Mouse (Mus musculus) T-cell, adult 2 months (primary cell): Measurements from ENCODE around the gene Tcte1.

Experiments
- DNase-seq: peaks from one replicate; pipeline ENCODE4 v3.0.0; 2022; ENCODE audit warnings: low spot score

Tcte1 gene

DNA sequence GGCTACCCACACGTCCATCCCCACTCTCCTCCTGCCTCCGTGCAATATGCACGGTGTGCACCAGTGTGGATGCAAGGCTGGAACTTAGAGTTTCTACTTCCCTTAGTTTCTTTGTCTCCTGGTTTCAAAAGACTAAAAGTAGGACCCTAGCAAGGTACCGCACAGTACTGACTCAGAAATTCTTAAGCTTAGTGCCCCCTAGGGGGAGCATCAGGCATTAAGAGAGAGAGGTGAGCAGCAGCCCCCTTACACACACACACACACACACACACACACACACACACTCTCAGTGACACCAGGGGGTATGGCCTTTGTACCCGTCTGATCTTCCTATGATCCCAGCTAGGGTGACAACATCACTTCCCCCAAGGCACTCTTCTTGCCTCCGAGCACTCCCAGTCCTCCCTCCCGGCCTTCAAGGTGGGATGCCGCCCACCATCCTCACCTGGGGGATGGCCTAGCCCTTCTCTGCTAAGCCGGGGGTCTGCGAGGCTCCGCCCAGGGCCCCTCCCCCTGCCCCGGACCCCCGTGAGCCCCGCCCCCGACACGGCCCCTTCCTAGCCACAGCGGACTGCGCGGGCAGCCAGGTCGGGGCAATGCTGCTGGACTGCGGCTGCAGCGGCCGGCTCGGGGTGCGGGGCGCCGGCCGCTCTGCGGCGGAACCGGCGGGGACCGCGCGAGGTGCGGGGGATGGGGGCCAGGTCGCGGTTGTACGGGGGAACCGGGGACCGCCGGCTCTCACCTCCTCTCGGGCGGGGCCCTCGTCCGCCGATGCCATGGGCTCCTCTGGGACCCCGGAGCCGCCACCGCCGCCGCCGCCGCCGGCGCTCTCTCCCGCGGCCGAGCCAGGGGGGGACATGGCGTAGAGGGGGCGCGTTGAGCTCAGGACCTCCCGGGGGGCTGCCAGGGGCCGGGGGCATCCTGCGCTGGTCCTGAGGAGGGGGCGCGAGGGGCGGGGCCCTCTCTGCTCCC, 25.6 kb downstream of the Tcte1 start:
- DNase-seq = peak; percentile 47

GRCm38 (mm10) chr17:45549617-45550181, 26.5 kb downstream of the Tcte1 start, which contains the start of gene Tmem151b:
Gene Tmem151b, minus strand, starts transcription at chr17:45549677.
- no peak for DNase-seq

- DNase-seq = no peak
Observed at GRCm38 (mm10) chr17:45550253-45550652, 27.0 kb downstream of the Tcte1 start.

DNA sequence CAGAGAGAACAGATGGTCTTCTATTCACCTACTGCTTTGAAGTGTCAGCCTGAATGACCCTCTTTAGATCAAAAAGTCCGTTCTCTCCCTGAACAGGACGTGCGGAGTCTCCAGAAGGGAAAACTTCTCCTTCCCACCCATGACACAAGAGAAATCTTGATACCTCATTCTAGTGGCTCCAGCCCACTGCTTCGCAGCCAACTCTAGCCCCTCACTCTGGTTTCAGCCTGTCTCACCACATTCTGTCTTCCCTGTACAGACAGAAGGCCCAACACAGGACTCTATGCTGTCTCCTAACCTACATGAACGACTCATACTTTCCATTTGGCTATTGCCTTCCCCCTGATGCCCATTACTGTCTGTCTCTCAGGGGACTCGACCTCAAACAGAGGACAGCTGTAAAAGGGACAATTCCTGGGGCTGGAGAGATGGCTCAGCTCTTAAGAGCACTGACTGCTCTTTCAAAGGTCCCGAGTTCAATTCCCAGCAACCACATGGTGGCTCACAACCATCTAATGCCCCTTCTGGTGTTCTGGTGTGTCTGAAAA, 28.1 kb downstream of the Tcte1 start:
- no peak for DNase-seq

DNA sequence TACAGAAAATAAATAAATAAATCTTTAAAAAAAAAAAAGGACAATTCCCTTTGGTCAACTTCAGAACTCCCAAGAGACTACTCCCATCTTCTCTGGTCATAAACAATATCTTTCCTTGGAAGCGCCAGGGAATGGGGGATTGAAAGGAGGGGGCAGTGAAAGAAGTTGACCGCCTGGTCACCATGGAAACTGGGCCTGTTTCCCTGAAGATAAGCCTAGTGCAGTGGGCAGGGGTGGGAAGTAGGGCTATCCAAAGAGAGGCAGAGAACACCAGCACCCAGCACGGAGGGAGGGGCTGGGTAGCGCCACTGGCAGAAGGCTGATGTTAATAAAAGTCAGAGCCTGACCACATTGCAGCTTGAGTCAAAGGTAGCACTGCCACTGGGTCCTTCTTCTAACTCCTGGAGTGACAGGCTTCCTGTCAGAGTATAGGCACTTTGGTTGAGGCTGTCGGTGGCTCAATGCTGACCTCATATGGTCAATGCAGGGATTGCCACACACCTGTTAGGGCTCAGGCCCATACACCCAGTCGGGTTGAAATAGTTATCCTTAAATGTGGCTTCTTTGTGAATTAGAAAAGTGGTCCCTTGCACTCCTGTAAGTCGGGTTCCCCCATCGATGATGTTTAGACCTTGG, 28.7 kb downstream of the Tcte1 start:
- DNase-seq = peak; percentile 78

DNA sequence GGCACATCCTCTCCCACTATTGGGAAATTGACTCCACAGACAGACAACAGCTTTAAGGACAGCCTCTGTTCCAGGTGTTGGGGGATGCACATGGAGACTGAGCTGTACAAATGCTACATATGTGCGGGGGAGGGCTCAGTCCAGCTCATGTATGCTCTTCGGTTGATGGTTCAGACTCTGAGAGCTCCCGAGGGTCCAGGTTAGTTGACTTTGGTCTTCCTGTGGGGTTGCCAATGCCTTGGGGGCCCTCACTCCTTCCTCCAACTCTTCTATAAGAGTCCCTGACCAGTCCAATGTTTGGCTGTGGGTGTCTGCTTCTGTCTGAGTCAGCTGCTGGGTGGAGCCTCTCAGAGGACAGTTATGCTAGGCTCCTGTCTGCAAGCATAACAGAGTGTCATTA, 29.8 kb downstream of the Tcte1 start:
- no peak for DNase-seq

DNA sequence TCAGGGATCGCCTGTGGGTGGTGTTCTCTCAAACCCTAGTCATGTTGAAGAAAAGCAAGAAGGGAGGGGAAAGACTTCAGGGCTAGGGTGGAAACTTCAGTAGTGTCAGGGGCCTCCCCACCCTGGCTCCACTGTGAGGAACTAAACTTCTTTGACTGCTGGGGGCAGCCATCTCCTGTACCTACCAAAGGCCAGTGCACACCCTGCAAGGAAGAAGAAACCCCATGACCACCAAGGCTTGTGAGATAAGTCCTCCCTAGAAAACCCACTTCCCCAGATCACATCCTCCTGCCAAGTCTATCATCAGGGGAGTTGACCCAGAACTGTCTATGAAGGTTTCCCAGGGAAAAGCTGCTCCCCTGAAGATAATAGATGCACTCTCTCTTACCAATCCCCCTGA, 31.2 kb downstream of the Tcte1 start:
- DNase-seq = no peak

DNA sequence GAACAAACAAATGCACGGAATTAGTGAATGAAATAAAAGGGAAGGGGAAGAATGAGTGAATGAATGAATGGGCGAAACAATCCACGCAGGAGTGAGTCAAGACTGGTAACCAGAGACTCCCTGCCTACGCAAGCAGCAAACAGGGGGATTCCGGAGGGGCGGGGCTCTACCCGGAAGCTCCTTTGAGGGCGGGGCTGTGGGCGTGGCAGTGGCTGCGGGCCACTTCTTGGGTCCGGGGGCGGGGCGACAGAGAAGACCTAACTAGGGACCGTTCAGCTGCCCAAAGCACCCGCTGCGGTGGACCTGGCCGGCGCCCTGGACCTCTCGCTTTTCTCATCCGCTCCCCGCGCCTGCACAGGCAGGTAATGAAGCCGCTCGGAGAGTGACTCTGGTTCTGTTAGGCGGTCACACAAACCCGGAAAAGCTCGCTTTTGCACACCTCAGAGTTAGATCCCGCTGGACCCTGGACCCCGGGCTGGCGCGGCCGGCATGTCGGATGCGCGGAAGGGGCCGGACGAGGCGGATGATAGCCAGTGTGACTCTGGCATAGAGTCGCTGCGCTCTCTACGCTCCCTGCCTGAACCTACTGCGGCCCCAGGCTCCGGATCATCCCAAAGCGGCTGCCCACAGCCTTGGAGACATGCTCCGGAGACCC, 32.3 kb downstream of the Tcte1 start, which contains the start of gene Nfkbie:
TSS of gene Nfkbie (plus strand) at position 252 of the 655 bp plus-strand sequence.
- DNase-seq = peak; percentile 98

DNA sequence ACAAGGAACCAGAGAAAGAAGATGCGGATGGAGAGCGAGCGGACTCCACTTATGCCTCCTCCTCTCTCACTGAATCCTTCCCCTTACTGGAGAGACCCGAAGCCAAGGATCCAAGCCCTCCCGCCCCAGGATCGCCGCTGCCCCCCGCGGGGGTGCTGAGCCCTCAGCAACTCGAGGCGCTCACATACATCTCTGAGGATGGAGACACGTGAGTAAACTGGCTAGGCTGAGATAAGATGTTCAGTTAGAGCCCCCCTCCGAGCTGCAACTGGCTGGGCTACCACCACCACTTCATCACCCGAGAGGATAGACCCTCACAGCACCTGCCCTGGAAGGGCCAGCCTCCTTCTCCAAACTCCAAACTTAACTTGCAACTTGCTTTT, 32.9 kb downstream of the Tcte1 start:
- DNase-seq = no peak

GRCm38 (mm10) chr17:45556514-45557245, 33.4 kb downstream of the Tcte1 start:
- no peak for DNase-seq

DNA sequence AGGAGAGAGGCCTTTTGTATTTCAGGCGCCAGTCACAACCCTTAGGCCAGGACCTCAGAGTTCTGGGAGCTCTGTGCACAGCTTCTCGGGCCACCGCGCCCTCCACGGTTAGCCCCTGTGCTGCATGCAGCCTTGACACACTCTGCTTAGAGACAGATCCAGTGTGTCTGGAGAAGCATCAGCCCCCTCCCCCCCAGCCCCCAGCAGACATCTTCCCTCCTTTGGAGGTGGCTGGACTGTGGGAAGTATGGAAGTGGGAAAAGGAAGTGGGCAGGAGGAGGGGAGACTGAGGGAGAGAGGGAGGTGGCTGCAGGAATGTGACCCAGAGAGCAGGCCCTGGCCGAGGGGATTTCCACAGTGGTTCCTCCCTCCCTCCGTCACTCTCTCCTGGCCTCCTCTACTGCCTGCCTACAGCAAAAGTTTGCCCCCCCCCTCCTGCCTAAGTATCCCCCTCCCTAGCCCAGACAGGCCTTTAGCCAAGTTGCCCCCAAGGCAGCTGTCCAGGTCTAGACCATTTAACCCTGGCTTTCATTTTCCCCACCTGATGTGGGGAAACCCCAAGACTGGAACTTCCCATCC, 34.1 kb downstream of the Tcte1 start:
- DNase-seq = peak; percentile 31

- peak; percentile 79 for DNase-seq
Observed at GRCm38 (mm10) chr17:45557998-45558862, 35.0 kb downstream of the Tcte1 start.

GRCm38 (mm10) chr17:45559732-45560525, 36.7 kb downstream of the Tcte1 start:
- DNase-seq = no peak

DNA sequence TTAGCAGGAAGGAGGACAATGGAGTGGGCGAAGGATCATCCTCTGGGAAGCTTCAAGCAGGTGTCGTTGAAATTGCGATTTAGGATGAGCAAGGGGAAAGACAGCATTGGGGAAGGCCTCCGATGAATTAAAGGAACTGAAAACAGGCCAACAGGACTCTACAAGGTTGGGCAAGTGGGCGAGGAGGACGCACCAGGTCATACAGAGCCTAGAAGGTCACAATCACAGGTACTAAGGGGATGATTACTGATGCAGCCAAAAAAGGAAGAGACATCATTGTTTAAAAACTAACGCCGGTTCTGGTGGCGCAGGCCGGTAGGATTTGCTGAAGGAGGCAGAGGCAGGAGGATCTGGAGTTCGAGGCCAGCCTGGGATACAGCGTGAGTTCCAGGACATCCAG, 40.0 kb downstream of the Tcte1 start:
- no peak for DNase-seq

DNA sequence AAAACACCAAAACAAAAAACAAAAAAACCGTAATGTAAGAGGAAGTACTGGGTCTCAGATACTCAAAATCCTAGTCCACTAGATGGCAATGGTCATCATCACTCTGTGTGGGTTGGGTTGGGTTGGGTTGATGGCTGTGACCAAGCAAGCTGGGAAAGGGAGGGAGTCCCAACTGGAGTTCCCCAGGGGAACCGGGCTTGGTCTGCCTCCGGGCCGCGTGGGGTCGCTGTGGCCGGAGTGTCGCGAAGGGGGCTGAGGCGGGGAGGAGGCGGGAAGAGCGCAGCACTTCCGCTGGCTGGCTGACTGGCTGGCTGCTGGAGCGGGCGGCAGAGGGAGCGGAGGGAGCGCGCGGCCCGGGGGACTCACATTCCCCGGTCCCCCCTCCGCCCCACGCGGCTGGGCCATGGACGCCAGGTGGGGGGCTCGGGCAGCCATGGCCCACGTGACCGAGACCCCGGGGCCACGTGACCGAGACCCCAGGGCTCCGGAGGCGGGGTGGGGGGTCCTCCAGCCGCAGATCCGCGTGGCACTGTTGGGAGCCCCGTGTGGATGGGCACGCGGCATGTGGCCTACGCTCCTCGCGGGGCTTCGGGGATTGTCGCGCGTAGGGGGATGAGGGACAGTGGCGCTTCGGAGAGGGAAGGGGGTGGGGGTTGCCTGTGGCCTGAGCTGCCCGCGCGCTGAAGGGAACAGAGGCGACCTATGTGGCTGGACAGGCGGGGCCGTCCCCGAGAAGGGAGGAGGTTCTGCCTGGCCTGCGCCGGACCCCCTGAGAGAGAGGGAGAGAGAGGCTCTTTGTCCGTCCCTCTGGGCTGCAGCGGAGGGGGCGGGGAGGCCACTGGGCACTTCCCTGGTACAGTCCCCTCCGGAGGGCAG, 40.7 kb downstream of the Tcte1 start, which contains the start of gene Slc35b2:
TSS of gene Slc35b2 (plus strand) at position 220 of the 876 bp plus-strand sequence.
- peak; percentile 88 for DNase-seq

GRCm38 (mm10) chr17:45564531-45565084, 41.4 kb downstream of the Tcte1 start:
- DNase-seq = no peak

GRCm38 (mm10) chr17:45565103-45565502, 41.9 kb downstream of the Tcte1 start:
- DNase-seq = no peak

DNA sequence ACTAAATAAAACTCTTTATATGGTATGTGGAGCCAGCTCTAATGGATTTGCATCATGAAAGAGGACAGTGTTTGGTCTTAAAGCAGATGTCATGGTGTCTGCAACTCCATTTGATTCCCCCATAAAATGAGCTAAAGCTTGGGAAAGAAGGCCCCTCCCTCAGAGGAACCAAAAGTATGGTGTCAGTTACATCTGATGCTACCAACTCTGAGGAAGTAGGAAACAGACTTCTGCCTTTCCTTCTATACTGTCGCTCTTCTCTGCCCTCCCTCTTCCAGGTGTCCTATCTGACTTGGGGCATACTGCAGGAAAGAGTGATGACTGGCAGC, 42.8 kb downstream of the Tcte1 start:
- no peak for DNase-seq
